Mouse (Mus musculus) kidney, embryonic 16.5 days (tissue): ENCODE measurements around the gene Glyatl3. TPM values are rescaled to one million over a fixed set of nuclear protein-coding genes. Genes with fewer than 3 reads are reported as not detected.

ENCODE experiments used
- ATAC-seq: fragments of 200-750 bp; cut with Nextera tagmentation; 2 replicates; pipeline ENCODE4 v1.8.0; 2017; ENCODE audit warnings: moderate TSS enrichment; ENCODE audit not compliant: low FRiP score, low TSS enrichment
- H3K27ac ChIP-seq: fragments of 300-500 bp; sonication (generic); 2 replicates; pipeline ENCODE4 v1.5.1; 2014; ENCODE audit warnings: low read length
- H3K27me3 ChIP-seq: fragments of 300-500 bp; sonication (generic); 2 replicates; pipeline ENCODE4 v1.6.1; 2014; ENCODE audit warnings: low read length, control low read depth, mixed read lengths; ENCODE audit not compliant: insufficient read depth
- H3K36me3 ChIP-seq: fragments of 300-500 bp; sonication (generic); 2 replicates; pipeline ENCODE4 v1.6.1; 2014; ENCODE audit warnings: low read length, control low read depth, mixed read lengths; ENCODE audit not compliant: insufficient read depth
- H3K4me1 ChIP-seq: fragments of 300-500 bp; sonication (generic); 2 replicates; pipeline ENCODE4 v1.6.1; 2014; ENCODE audit warnings: low read length, control low read depth, mixed read lengths; ENCODE audit not compliant: insufficient read depth
- H3K4me2 ChIP-seq: fragments of 300-500 bp; sonication (generic); replicated peaks from 2 replicates; pipeline ENCODE4 v1.6.1; 2014; ENCODE audit warnings: low read depth, low read length
- H3K4me3 ChIP-seq: fragments of 300-500 bp; sonication (generic); 2 replicates; pipeline ENCODE4 v1.5.1; 2014; ENCODE audit warnings: mild to moderate bottlenecking, low read length
- H3K9ac ChIP-seq: fragments of 300-500 bp; sonication (generic); replicated peaks from 2 replicates; pipeline ENCODE4 v1.6.1; 2014; ENCODE audit warnings: low read length
- H3K9me3 ChIP-seq: fragments of 300-500 bp; sonication (generic); 2 replicates; pipeline ENCODE4 v1.6.1; 2016; ENCODE audit warnings: low read length, control low read depth
- WGBS: fragments of 180-500 bp; shearing (Covaris S2); extraction: QIAGEN DNeasy Blood & Tissue Kit; methylation state at CpG from one replicate; pipeline ENCODE4 v1.1.7; 2014; 5-methylcytosine and 5-hydroxymethylcytosine counted together
- polyA plus RNA-seq: library from polyadenylated mRNA; unstranded; fragments of >200 nt; fragmentation: Nextera tagmentation; extraction: Ambion mirVana; gene quantifications from 2 replicates; pipeline ENCODE4 v1.2.1, GENCODE M21; 2015

Gene Glyatl3
- polyA plus RNA-seq, result not detected in 2 replicates

DNA sequence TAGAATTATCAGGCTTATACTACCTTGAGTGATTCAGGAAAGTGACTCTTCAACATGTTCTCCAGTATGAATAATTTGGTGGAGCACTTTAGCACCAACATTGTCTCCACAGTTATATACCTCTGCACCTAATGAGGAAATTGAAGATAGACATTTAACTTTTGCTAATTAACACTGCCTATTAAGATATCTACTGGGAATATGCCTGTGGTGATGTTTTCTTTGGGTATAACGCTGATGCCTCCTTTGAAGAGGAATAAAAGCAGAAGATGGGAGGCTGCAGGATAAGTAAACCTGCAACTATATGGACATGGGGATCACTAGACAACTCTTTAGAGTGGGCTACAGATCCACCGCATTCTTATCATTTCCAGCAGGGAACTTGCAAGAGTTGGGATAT lies at the start of gene Glyatl3:
TSS of gene Glyatl3 (minus strand) at position 101 of the 400 bp plus-strand sequence.
- Histone ChIP-seq H3K4me3 (no peak within 1 kb of the TSS), H3K27ac (no peak within 1 kb of the TSS), H3K9ac (no peak within 1 kb of the TSS), H3K9me3 (no peaks in the 10 kb centered on the region), H3K4me2 (no peak within 1 kb of the TSS), H3K36me3 (no peaks in the 10 kb centered on the region), H3K4me1 (no peaks in the 10 kb centered on the region), H3K27me3 (no peaks in the 10 kb centered on the region)
- ATAC-seq, result no peak
- WGBS, result 93% methylated on average over 2 of the region's 2 CpGs

DNA sequence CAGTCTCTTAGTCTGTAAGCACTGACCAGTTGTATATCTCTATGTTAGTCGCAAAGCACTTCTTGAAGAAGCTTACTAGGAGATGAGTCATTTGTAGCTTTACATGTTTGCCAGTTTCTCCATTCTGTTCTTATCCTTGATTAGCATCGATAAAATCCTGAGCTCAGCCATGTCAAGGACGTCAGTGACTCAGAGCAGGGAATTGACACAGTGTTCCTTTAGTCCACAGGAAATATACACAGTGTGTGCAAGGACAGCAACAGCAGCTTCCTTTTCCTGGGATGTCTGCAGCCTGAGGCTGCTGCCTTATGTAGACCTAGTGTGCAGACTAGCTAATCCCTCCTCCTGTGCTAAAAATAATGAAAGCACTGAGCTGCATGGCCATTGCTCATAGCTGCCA lies 34.4 kb upstream of the Glyatl3 start:
- H3K4me3 ChIP-seq, result no peak overlapping the region
- no peak overlapping the region for H3K27ac ChIP-seq
- no peaks in the 10 kb centered on the region for H3K9me3 ChIP-seq
- WGBS, result 94% methylated on average over 3 of the region's 3 CpGs
- H3K36me3 ChIP-seq, result peaks cover 27% of the 10 kb centered on the region
- no peaks in the 10 kb centered on the region for H3K4me1 ChIP-seq
- H3K9ac ChIP-seq, result no peak overlapping the region
- no peaks in the 10 kb centered on the region for H3K27me3 ChIP-seq
- H3K4me2 ChIP-seq, result no peak overlapping the region
- ATAC-seq, result no peak

DNA sequence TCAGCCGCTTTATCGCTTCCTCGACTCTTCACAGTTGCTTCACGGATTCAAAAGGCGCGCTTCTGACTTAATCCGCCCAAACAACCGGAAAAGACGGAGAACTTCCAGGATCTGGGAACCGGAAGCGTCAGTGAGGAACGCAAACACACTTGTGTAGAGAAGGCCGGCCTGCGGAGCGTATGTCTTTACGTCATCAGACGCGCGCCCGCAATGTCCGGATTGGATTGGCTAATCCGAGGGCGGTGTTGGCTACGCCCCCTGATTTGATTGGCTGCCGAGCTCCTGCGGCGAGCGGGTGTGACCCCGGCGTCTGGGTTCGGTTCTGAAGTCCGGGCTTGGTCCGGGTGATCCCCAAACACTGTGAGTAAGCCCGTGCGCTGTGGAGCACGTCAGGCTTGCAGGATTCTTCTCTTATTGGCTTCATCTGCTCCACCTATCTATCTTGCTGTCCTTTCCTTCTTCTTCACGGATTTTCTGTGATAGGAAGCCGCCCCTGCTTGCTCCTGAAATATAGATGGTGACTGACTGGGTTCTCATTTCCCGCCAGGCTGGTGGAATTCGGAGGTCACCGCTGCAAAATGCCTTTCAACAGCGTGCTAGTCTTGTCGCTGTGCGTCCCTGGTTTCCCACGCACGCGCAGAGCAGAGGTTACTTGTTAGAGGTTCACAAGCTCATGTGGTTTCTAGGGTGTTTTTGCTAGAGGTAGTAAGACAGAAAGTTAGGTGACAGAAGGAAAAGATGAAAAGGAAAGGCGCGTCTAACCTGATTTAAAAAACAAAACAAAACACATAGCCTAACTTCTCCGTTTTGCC lies 20.5 kb upstream of the Glyatl3 start, which contains the start of the genes Mut and Cenpq:
TSS of gene Mut (plus strand) at position 266 of the 812 bp plus-strand sequence.
TSS of gene Cenpq (minus strand) at position 628 of the 812 bp plus-strand sequence.
- Histone ChIP-seq H3K27ac (peak within 1 kb of the TSS; percentile 98), H3K9me3 (no peaks in the 10 kb centered on the region), H3K4me2 (peak within 1 kb of the TSS; percentile 68), H3K9ac (peak within 1 kb of the TSS; percentile 83), H3K4me1 (peaks cover 7% of the 10 kb centered on the region), H3K4me3 (peak within 1 kb of the TSS; percentile 81), H3K36me3 (peaks cover 5% of the 10 kb centered on the region), H3K27me3 (no peaks in the 10 kb centered on the region)
- under 1% methylated on average over 50 of the region's 50 CpGs for WGBS
- peak; percentile 100 for ATAC-seq

DNA sequence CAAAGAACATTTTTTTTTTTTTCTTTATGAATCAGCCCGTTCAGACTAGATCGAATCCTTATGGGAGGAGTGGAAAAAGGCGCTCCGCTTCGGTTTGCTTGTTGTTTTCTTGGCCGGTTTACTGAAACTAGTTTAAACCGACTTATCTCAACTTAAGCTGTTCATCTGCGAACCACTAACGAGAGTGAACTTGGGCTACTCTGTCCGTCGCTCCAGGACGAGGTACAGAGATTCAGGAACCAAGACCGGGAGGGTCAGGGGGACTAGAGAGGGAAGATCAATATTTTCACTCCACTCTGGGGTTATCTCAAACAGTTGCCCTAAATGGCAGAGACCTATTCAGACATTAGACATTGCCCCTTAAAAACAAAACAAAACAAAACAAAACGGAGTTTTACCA lies 19.8 kb upstream of the Glyatl3 start:
- peak overlapping the region; percentile 68 for H3K4me2 ChIP-seq
- peak overlapping the region; percentile 72 for H3K9ac ChIP-seq
- H3K27me3 ChIP-seq, result no peaks in the 10 kb centered on the region
- no peaks in the 10 kb centered on the region for H3K9me3 ChIP-seq
- ATAC-seq, result peak; percentile 52; the same call in 1 of the 2 replicates
- peak overlapping the region; percentile 36; the same call in 1 of the 2 replicates for H3K27ac ChIP-seq
- WGBS, result under 1% methylated on average over 14 of the region's 14 CpGs
- H3K4me1 ChIP-seq, result peaks cover 7% of the 10 kb centered on the region
- peaks cover 8% of the 10 kb centered on the region for H3K36me3 ChIP-seq
- H3K4me3 ChIP-seq, result peak overlapping the region; percentile 81

DNA sequence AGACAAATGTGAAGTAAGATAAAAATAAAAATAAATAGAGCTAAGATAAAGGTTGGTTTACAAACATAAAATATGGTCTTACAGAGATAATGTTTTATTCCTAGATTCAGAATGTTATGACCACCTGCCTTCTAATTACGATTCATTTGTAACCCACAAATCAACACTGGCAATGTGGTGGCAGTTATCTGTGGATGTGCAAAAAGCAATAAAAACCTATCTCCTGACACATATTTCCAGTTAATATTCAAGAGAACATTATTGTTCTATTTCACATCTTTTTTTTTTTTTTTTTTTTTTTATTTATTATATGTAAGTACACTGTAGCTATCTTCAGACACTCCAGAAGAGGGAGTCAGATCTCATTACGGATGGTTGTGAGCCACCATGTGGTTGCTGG lies 1.3 kb upstream of the Glyatl3 start:
- Histone ChIP-seq H3K27me3 (no peaks in the 10 kb centered on the region), H3K27ac (no peak overlapping the region), H3K4me3 (no peak overlapping the region), H3K36me3 (no peaks in the 10 kb centered on the region), H3K9me3 (no peaks in the 10 kb centered on the region), H3K4me1 (no peaks in the 10 kb centered on the region), H3K4me2 (no peak overlapping the region), H3K9ac (no peak overlapping the region)
- WGBS, result 100% methylated on average over 1 of the region's 2 CpGs
- no peak for ATAC-seq

GRCm38 (mm10) chr17:40904721-40905154 lies 9.4 kb downstream of the Glyatl3 start:
- peak overlapping the region; percentile 20; the same call in 1 of the 2 replicates for H3K4me3 ChIP-seq
- no peak overlapping the region for H3K27ac ChIP-seq
- H3K9ac ChIP-seq, result no peak overlapping the region
- H3K4me2 ChIP-seq, result peak overlapping the region; percentile 46
- H3K4me1 ChIP-seq, result 0 out of 2 replicates have a peak, but pooled peaks cover 3% of the 10 kb centered on the region
- no peaks in the 10 kb centered on the region for H3K27me3 ChIP-seq
- H3K36me3 ChIP-seq, result no peaks in the 10 kb centered on the region
- no peaks in the 10 kb centered on the region for H3K9me3 ChIP-seq
- WGBS, result 6% methylated on average over 13 of the region's 14 CpGs
- ATAC-seq, result peak; percentile 54; the same call in 1 of the 2 replicates

DNA sequence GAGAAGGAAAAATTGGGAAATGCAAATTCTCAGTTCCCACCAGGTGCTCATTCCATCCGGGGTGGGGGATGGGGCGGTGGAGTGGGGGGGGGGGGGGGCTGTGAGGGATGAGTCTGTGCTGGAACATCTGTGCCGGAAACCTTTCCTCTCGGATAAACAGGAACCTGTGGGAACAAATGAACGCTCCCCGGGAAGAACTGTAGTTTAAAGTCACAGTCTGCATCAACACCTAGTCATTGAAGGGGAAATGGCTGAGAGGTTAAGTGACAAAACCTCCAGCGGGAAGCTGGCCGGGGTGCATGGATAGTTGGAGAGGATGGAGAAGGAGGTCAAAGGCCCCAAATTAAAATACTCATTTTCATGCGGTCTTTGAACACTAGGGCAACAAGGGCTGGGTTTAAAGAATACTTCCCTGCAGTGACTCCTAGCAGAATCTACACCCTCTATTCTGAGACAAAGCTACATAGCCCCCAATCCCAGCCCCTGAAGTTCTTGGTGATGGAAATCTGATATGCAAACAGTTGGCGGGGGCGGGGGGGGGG lies 10.0 kb downstream of the Glyatl3 start:
- Histone ChIP-seq H3K9ac (no peak overlapping the region), H3K9me3 (no peaks in the 10 kb centered on the region), H3K4me2 (peak overlapping the region; percentile 46), H3K36me3 (no peaks in the 10 kb centered on the region), H3K4me1 (0 out of 2 replicates have a peak, but pooled peaks cover 3% of the 10 kb centered on the region), H3K4me3 (no peak overlapping the region), H3K27ac (no peak overlapping the region), H3K27me3 (no peaks in the 10 kb centered on the region)
- 9% methylated on average over 11 of the region's 11 CpGs for WGBS
- ATAC-seq, result no peak; the same call in 1 of the 2 replicates

GRCm38 (mm10) chr17:40903345-40903744 lies 10.8 kb downstream of the Glyatl3 start:
- H3K27ac ChIP-seq, result no peak overlapping the region
- WGBS, result 68% methylated on average over 4 of the region's 4 CpGs
- no peak overlapping the region for H3K4me3 ChIP-seq
- no peak overlapping the region for H3K9ac ChIP-seq
- 0 out of 2 replicates have a peak, but pooled peaks cover 3% of the 10 kb centered on the region for H3K4me1 ChIP-seq
- no peaks in the 10 kb centered on the region for H3K9me3 ChIP-seq
- no peak for ATAC-seq
- no peaks in the 10 kb centered on the region for H3K27me3 ChIP-seq
- H3K4me2 ChIP-seq, result no peak overlapping the region
- no peaks in the 10 kb centered on the region for H3K36me3 ChIP-seq

DNA sequence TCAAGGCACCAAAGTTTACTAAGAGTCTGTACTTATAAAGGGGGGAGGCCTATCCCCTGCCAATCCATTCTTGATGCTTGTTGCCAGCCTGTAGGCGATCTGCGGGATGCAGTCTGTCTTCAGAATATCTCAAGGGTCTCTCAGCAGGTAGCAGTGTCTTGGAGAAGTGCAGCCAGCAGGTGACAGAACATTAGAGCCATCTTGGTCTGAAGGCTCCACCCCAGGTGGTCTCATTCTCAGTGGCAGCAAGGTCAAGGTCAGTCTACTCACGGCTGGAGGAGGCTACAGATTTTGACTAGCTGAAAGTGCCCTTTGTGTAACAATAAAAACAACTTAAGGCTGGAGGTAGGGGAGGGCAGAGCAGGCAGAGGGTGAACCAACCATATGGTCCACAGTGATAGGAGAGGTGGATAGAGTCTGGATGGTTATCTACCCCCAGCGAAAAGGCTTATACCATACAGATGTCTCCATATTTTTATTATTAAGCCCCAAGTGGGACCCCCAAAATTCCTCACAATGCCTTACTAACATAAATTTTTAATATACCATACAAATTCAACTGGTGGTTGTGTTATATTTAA lies 14.3 kb downstream of the Glyatl3 start:
- ATAC-seq, result no peak
- Histone ChIP-seq H3K27me3 (no peaks in the 10 kb centered on the region), H3K36me3 (no peaks in the 10 kb centered on the region), H3K4me3 (no peak overlapping the region), H3K27ac (no peak overlapping the region), H3K9me3 (no peaks in the 10 kb centered on the region), H3K4me1 (0 out of 2 replicates have a peak, but pooled peaks cover 3% of the 10 kb centered on the region), H3K9ac (no peak overlapping the region), H3K4me2 (no peak overlapping the region)
- WGBS, result 52% methylated on average over 4 of the region's 4 CpGs
